Mouse (Mus musculus) hindbrain, embryonic 10.5 days (tissue): Measurements from ENCODE around the gene Dner. TPM values are rescaled to one million over a fixed set of nuclear protein-coding genes. Genes with fewer than 3 reads are reported as not detected.

Experiments used
- DNase-seq: peaks from one replicate; pipeline ENCODE4 v3.0.0-alpha.2; 2017; ENCODE audit warnings: low spot score
- H3K27ac ChIP-seq: fragments of 300-500 bp; sonication (generic); 2 replicates; pipeline ENCODE4 v1.5.1; 2016; ENCODE audit warnings: mild to moderate bottlenecking, moderate library complexity
- H3K27me3 ChIP-seq: fragments of 300-500 bp; sonication (generic); 2 replicates; pipeline ENCODE4 v1.6.1; 2016; ENCODE audit warnings: mild to moderate bottlenecking; ENCODE audit not compliant: poor library complexity, insufficient read depth, severe bottlenecking
- H3K36me3 ChIP-seq: fragments of 300-500 bp; sonication (generic); 2 replicates; pipeline ENCODE4 v1.6.1; 2016; ENCODE audit warnings: mild to moderate bottlenecking, moderate library complexity
- H3K4me1 ChIP-seq: fragments of 300-500 bp; sonication (generic); replicated peaks from 2 replicates; pipeline ENCODE4 v1.6.1; 2016; ENCODE audit warnings: mild to moderate bottlenecking
- H3K4me3 ChIP-seq: fragments of 300-500 bp; sonication (generic); 2 replicates; pipeline ENCODE4 v1.5.1; 2016; ENCODE audit warnings: mild to moderate bottlenecking, moderate library complexity
- H3K9me3 ChIP-seq: fragments of 300-500 bp; sonication (generic); 2 replicates; pipeline ENCODE4 v1.6.1; 2016; ENCODE audit warnings: mild to moderate bottlenecking, moderate library complexity
- WGBS: fragments of 180-500 bp; shearing (Covaris S2); methylation state at CpG from one replicate; pipeline ENCODE4 v1.1.7; 2016; 5-methylcytosine and 5-hydroxymethylcytosine counted together
- polyA plus RNA-seq: library from polyadenylated mRNA; unstranded; fragments of >200 nt; fragmentation: Nextera tagmentation; extraction: Ambion mirVana; gene quantifications from 2 replicates; pipeline ENCODE4 v1.2.1, GENCODE M21; 2016

Dner gene
- polyA plus RNA-seq, result 8.2 and 37.3 TPM in 2 replicates

DNA sequence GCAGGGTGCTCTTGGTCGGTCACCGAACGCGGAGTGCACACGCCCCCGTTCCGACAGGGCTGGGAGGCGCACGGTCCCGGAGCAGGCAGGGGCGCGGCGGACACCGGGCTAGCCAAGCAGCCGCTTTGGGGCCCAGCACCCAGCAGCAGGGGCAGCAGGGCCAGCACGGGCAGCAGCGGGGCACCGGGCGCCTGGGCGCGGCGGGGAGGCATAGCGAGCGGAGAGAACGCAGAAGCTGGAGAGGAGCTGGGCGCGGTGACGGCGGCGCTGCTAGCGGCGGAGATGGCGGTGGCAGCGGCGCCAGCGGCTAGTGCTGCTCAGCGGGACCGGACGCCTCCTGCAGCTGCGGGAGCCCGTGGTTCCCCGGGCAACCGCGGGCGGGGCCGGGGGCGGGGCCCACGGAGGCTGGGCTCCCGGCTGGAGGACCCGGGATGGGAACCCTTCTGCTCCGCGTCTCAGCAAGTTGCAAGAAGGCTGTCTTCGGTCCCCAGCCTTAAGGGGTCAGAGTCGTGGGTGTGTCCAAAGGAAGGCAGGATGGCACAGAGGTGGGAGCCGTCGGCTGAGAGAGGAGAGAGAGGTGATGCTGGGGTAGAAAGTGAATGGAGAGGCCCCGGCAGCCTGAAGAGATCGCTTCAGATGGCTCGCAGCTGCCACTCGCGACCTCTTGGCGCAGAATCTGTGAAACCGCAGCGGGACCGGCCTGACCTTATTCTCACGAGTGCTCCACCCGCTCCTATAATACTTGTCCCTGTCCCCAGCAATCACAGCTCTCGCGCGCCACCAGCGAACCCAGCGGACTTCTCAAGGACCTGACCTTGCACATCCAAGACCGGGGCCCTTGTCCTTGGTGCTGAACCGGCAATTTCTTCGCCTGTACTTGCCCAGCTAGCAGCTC, at the start of gene Dner:
Gene Dner (minus strand): TSS at position 705 of the 895 bp plus-strand sequence.
- WGBS, result under 1% methylated on average over 75 of the region's 75 CpGs
- Histone ChIP-seq H3K27ac (peak within 1 kb of the TSS; percentile 84), H3K36me3 (no peaks in the 10 kb centered on the region), H3K27me3 (peaks cover 39% of the 10 kb centered on the region), H3K4me1 (peaks cover 20% of the 10 kb centered on the region), H3K4me3 (peak within 1 kb of the TSS; percentile 80), H3K9me3 (no peaks in the 10 kb centered on the region)
- peak; percentile 90 for DNase-seq

DNA sequence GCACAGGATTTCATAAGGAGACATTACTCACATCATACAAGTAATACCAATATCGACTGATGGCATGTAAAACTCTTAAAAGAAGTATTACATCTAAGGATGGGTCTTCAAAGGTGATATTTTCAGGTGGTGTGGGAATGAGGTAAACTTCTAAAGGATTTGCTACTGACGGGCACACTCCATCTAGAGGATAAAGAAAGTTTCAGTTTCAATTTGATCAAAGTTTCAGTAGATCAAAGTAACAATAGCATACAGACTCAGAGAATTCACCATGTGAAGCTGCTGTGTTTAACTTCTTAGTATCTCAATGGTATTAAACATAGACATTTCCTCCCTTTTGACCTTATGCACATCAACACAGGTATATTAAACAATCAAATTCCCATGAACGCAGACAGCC, 46.1 kb upstream of the Dner start:
- WGBS, result 93% methylated on average over 3 of the region's 3 CpGs
- Histone ChIP-seq H3K4me1 (no peaks in the 10 kb centered on the region), H3K9me3 (no peaks in the 10 kb centered on the region), H3K36me3 (peaks cover 98% of the 10 kb centered on the region), H3K27me3 (no peaks in the 10 kb centered on the region), H3K4me3 (no peak overlapping the region), H3K27ac (no peak overlapping the region)
- DNase-seq, result no peak

DNA sequence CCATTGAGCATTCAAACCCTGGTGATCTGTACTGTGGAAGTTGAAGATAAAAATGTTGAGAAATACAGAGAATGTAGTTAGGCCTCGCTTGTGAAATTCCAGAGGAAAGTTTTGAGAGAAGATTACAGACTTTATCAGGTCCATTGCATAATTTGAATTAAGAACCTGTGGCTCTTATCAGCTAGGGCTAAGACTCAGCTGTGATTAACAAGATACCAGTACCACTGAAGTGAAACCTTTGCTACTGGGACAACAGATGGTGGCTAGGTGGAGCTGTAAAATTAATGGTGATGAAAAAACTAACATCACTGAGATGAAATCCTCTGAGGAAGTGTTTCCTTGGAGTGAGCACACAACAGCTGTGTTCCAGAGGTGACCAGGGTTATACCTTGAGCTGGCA, 44.1 kb upstream of the Dner start:
- 86% methylated on average over 1 of the region's 1 CpGs for WGBS
- Histone ChIP-seq H3K4me3 (no peak overlapping the region), H3K9me3 (no peaks in the 10 kb centered on the region), H3K27me3 (no peaks in the 10 kb centered on the region), H3K27ac (no peak overlapping the region), H3K36me3 (peaks cover 93% of the 10 kb centered on the region), H3K4me1 (no peaks in the 10 kb centered on the region)
- no peak for DNase-seq

DNA sequence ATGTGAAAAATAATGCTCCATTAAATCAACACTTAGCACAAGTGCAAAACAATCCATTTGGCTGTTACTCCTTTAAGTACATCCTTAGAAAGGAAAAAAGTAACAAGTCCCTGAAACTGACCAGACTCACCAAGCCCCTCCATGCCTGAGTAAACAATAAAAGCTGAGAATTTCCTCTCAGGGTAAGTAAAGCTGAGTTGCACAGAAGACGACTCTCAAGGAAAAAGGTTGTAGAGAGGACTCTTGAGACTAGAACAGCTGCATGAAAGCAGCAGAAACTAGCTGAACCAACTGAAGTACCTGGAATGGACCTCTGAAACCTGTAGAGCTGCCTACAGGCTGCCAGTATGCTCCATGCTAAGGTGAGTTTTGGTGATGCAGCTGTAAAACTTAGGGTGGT, 41.1 kb upstream of the Dner start:
- no peaks in the 10 kb centered on the region for H3K9me3 ChIP-seq
- peaks cover 81% of the 10 kb centered on the region for H3K36me3 ChIP-seq
- 68% methylated on average over 1 of the region's 1 CpGs for WGBS
- H3K27me3 ChIP-seq, result no peaks in the 10 kb centered on the region
- no peak overlapping the region for H3K27ac ChIP-seq
- no peaks in the 10 kb centered on the region for H3K4me1 ChIP-seq
- no peak overlapping the region for H3K4me3 ChIP-seq
- DNase-seq, result no peak

DNA sequence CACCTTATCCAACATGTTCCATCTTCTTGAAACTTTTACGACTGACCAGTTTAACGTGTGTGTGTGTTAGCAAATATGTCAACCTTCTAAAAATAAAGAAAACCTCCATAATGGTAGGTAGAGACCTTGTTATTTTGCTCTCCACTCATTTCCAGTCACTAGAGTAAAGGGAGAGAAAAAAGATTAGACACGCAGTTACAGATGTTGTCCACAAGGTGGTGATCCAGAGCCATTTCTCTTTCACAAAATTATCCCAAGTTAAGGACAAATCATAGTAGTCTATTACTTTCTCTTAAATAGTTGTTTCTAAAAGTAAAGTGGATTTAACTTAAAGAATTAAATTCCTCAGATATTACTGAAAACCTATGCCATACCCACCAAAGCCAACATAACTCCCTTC, 37.8 kb upstream of the Dner start:
- Histone ChIP-seq H3K4me3 (no peak overlapping the region), H3K36me3 (peaks cover 78% of the 10 kb centered on the region), H3K4me1 (no peaks in the 10 kb centered on the region), H3K27me3 (no peaks in the 10 kb centered on the region), H3K9me3 (no peaks in the 10 kb centered on the region), H3K27ac (no peak overlapping the region)
- 68% methylated on average over 3 of the region's 3 CpGs for WGBS
- DNase-seq, result no peak

DNA sequence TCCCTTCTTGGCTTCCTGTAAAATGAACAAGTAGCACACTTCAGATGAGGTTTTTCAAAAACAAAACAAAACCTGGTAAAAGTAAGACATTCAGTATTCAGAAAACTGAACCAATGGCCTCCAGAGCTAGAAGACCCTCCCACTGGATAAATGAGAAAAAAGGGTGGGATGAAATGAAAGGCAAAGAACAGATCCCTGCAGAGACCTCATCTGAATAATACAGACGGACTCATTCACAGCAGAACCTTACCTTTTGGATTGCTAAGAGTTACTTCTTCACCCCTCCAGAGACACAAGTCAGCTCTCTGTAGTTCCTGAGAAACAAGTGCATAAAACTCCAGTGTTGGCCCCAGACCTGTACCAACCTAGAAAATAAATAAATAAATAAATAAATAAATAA, 35.7 kb upstream of the Dner start:
- H3K4me1 ChIP-seq, result no peaks in the 10 kb centered on the region
- peaks cover 78% of the 10 kb centered on the region for H3K36me3 ChIP-seq
- WGBS, result 83% methylated on average over 1 of the region's 1 CpGs
- H3K27ac ChIP-seq, result no peak overlapping the region
- H3K9me3 ChIP-seq, result no peaks in the 10 kb centered on the region
- no peak for DNase-seq
- H3K4me3 ChIP-seq, result no peak overlapping the region
- H3K27me3 ChIP-seq, result no peaks in the 10 kb centered on the region

DNA sequence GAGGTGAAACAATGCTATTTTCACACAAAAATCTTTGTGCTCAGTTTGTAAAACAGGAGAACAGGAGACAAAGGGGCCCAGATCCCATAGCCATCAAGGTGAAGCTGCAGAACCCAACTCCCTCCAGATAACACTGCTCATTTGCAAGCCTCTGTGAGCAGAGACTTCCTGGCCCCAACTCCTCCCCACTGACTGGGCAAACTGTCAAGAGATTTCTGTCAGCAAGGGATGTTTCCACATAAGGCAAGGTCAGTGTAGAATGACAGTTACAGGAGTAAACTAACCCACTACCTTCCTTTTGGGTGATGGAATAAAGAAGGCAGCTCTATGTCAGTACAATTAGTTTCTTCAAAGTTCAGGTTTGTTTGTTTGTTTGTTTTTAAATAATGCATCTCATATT, 26.8 kb upstream of the Dner start:
- Histone ChIP-seq H3K36me3 (peaks cover 61% of the 10 kb centered on the region), H3K27me3 (no peaks in the 10 kb centered on the region)

DNA sequence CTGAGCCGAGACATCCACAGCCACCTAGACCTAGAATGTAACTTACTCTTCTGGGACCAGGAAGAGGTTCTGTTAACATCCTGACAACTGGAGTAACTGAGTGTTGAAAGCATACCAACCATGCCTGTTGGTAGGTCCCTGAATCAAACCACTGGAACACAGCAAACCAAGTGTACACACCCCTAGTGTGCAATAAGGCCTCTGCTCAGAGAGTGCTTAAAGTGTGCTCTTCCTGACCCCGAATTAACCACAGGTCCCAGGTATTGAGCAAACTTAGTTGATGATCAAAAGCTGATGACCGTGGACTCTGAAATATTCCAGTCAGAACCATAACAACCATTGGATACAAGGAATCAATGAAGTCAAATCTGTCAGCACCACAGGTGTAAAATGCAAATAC, 26.4 kb upstream of the Dner start:
- no peak for DNase-seq
- no peaks in the 10 kb centered on the region for H3K27me3 ChIP-seq
- no peak overlapping the region for H3K4me3 ChIP-seq
- no peak overlapping the region for H3K27ac ChIP-seq
- no peaks in the 10 kb centered on the region for H3K9me3 ChIP-seq
- 97% methylated on average over 3 of the region's 3 CpGs for WGBS
- no peaks in the 10 kb centered on the region for H3K4me1 ChIP-seq
- H3K36me3 ChIP-seq, result peaks cover 56% of the 10 kb centered on the region

More for the DNA sequence above, 26.8 kb upstream of the Dner start:
- Histone ChIP-seq H3K4me3 (no peak overlapping the region), H3K4me1 (no peaks in the 10 kb centered on the region), H3K27ac (no peak overlapping the region), H3K9me3 (no peaks in the 10 kb centered on the region)
- no peak for DNase-seq

DNA sequence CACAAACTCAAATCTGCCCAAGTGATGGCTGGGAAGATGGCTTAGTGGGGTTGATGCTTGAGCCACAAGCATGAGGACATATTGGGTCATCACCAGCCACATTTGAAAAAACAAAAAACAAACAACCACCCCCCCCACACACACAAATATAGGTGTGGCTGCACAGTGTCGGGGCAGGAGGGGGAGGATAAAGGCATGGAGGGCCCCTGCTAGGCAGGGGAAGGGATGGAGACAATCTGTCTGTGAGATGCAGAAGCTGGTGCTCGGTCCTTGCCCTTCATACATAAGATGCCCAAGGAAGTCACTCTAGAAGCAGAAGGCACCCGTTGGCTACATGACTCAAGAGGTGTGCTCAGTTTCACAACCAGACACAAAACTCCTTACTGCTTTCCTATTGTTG, 25.9 kb upstream of the Dner start:
- H3K4me3 ChIP-seq, result no peak overlapping the region
- DNase-seq, result no peak
- no peak overlapping the region for H3K27ac ChIP-seq
- H3K9me3 ChIP-seq, result no peaks in the 10 kb centered on the region
- WGBS, result 81% methylated on average over 3 of the region's 3 CpGs
- peaks cover 52% of the 10 kb centered on the region for H3K36me3 ChIP-seq
- no peaks in the 10 kb centered on the region for H3K27me3 ChIP-seq
- no peaks in the 10 kb centered on the region for H3K4me1 ChIP-seq

DNA sequence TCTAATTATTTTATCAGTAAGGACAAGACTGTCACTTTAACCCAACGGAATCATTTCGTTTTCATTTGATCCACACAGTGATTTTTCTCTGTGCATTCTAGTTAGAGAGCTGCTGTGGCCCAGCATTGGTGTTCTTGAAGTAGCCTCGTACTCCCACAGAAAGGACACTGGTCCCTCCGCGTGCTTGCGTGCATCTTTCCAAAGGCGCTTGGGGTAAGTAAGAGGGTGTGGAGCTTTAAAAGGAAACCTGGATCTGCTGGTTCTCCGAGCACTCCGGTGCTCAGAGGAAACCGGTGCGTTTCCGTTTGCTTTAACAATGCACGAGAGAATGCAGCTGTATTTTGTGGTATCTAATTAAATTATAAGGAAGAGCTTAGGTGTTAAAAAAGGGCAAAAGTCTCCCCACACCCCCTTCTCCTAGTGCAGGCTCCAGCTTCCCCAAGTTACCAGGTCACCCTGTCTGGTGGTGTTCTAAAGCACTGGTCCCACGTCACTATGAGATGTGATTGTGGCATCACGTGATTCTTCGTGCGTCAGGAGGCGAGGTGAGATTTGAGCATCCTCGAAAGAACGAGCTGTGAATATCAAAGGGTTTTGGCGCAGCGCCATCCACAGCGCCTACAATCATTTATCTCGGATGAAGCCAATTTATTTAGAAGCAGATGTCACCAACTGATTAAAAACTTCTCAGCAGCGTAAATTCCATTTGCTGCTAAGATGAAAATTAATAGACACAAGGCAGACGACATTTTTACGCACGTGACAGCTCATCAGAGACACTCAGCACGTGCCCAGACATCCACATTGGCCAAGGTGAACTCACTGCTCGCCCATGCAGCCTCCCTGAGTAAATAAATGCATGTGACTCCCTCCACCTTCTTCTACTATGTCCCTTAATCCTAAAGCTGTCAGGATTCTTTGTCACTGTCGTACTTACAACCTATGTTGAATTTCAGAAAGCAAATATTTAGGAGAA, 14.1 kb upstream of the Dner start:
- peaks cover 5% of the 10 kb centered on the region; the same call in 1 of the 2 replicates for H3K27me3 ChIP-seq
- H3K27ac ChIP-seq, result no peak overlapping the region
- DNase-seq, result no peak
- H3K4me3 ChIP-seq, result peak overlapping the region; percentile 41
- no peaks in the 10 kb centered on the region for H3K9me3 ChIP-seq
- peaks cover 6% of the 10 kb centered on the region; the same call in 1 of the 2 replicates for H3K4me1 ChIP-seq
- WGBS, result 22% methylated on average over 31 of the region's 31 CpGs
- H3K36me3 ChIP-seq, result no peaks in the 10 kb centered on the region

DNA sequence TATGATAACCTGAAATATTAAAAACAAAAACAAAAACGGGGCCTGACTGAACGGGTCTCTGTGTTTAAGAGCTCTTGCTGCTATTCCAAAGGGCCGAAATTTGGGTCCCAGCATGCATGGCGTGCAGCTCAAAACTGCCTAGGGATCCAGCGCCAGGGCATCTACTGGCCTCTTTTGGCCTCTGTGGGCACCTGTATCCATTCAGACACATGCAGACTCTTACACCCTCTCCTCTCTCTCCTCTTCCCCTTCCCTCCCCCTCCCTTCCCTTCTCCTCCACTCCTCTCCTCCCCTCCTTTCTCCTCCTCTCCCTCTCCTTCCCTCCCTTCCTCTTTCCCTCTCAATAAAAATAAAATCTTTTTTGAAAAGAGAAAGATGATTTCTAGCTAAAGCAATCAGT, 13.4 kb upstream of the Dner start:
- no peak overlapping the region for H3K27ac ChIP-seq

DNA sequence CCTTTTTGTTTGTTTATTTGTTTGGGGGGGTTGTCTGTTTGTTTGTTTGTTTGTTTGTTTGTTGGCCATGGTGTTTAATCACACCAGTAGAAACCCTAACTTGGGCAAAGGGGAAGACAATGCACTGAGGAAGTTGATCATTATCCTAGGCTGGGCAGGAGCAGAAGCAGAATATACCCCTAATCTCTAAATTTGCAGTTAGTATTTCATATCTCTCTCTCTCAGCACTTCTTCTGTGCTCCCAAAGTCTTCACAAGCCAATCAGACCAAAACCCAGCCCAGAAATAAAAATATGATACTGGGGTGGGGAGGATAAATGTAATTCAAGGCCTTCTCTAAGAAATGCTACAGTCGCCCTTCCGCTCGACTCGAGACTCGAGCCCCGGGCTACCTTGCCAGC, 4.2 kb upstream of the Dner start:
- H3K9me3 ChIP-seq, result no peaks in the 10 kb centered on the region
- WGBS, result 93% methylated on average over 6 of the region's 6 CpGs

More for the DNA sequence above, 13.4 kb upstream of the Dner start:
- peak overlapping the region; percentile 41 for H3K4me3 ChIP-seq
- H3K9me3 ChIP-seq, result no peaks in the 10 kb centered on the region
- no peaks in the 10 kb centered on the region for H3K36me3 ChIP-seq
- DNase-seq, result no peak
- WGBS, result 30% methylated on average over 5 of the region's 5 CpGs
- peaks cover 5% of the 10 kb centered on the region; the same call in 1 of the 2 replicates for H3K27me3 ChIP-seq
- H3K4me1 ChIP-seq, result peaks cover 6% of the 10 kb centered on the region; the same call in 1 of the 2 replicates

DNA sequence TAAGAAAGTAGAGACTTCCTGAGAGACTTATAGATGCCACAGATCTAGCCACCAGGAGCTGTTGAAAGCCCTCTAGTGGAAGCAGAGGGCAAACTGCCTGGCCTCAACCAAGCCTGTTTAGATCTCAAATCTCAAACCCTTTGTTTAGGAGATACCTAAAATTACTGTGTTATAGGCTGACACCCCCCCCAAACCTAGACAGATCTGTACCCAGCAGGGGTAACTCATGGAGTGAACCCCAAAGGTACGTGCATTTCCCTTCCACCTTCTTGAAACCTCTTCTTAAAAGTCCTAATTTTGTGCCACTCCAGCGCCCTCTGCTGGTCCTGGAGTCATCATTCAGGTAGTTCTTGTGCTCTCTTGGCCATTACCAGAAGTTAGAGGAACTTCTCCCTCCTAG, 1.1 kb upstream of the Dner start:
- Histone ChIP-seq H3K27me3 (peaks cover 39% of the 10 kb centered on the region), H3K36me3 (no peaks in the 10 kb centered on the region), H3K9me3 (no peaks in the 10 kb centered on the region), H3K4me1 (peaks cover 20% of the 10 kb centered on the region), H3K27ac (no peak overlapping the region), H3K4me3 (no peak overlapping the region)
- DNase-seq, result peak; percentile 73
- WGBS, result 7% methylated on average over 2 of the region's 2 CpGs

More for the DNA sequence above, 4.2 kb upstream of the Dner start:
- H3K4me3 ChIP-seq, result no peak overlapping the region
- H3K4me1 ChIP-seq, result peaks cover 12% of the 10 kb centered on the region
- H3K27me3 ChIP-seq, result peaks cover 10% of the 10 kb centered on the region
- H3K36me3 ChIP-seq, result no peaks in the 10 kb centered on the region
- DNase-seq, result no peak
- no peak overlapping the region for H3K27ac ChIP-seq
